Mouse (Mus musculus) heart, adult 2 months (tissue): Measurements from ENCODE around the gene Drc3.

Experiments used
- CTCF ChIP-seq: fragments of 200-600 bp; IDR thresholded peaks from 2 replicates; pipeline ENCODE4 v1.8.1; 2022; ENCODE audit warnings: antibody characterized with exemption, mild to moderate bottlenecking, moderate library complexity
- EP300 ChIP-seq: fragments of 200-500 bp; IDR thresholded peaks from 2 replicates; pipeline ENCODE4 v1.6.1; 2011; ENCODE audit warnings: low read depth, low read length, control low read depth; ENCODE audit not compliant: insufficient read depth
- POLR2A ChIP-seq: fragments of 200-500 bp; IDR thresholded peaks from 2 replicates; pipeline ENCODE4 v1.6.1; 2011; ENCODE audit warnings: mild to moderate bottlenecking, low read depth, low read length, control low read depth; ENCODE audit not compliant: insufficient read depth

DNA sequence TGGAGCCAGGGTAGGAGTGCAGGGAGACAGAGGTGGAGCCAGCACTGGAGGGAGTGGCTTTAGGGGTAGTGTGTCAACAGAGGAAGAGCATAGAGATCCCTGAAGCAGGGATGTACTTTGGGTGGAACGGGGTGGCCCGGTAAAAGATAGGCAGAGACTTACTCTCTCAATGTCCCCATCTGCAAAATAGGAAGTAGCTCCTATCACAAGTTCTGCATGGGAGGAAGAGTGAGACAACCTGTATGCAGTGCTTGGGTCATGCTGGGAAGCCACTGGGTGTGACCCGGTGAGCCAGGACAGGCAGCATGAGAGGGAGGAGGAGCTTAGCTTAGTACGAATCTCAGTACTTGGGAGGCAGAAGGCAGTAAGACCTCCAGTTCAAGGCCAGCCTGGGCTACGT lies 6.0 kb downstream of the Drc3 start:
- TF ChIP-seq CTCF = no peak
- TF ChIP-seq EP300 = no peak
- TF ChIP-seq POLR2A = no peak
